Mouse (Mus musculus): ENCODE measurements around the gene Serpina9. TPM values are rescaled to one million over a fixed set of nuclear protein-coding genes. Genes with fewer than 3 reads are reported as not detected.

Serpina9 gene
- polyA plus RNA-seq, 1 experiment: not detected

DNA sequence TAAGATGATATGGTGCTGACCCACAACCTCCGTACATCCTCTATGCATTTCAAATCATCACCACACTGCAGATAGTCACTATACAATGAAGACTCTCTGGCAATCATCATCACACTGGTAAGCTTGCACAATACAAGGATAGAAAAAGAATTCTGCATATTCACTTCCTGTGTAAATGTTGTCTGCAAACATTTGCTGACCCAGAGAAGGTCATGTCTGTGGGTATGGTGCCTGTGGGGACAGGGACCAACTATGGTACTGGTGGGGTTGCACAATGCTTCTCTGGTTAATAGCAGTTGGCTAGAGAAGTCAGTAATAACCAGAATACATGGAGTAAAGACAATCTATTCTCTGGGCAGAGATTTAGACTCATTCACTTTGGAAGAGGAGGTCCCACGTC, 29.2 kb upstream of the Serpina9 start:
- WGBS: 71% methylated on average over 2 of the region's 2 CpGs

DNA sequence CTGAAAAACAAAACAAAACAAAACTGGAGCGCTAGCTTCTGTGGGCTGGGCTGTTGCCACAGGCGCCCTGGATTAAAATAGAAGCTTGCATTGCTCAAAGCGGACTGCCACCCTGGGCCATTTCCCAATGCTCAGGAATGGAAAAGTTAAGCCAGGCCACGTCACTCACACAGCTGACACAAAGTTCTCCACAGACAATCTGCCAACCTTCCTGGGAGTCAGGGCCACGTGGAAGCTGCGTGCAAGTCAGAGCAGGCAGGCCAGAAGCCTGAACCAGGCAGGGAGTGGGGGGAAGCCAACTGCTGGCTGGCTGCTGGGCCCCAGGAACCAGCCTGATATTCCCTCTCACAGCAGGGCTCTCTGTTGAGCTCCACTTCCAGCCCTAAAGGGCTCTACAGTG, 27.8 kb upstream of the Serpina9 start:
- Histone ChIP-seq H3K4me1 (ENCODE audit: control insufficient read depth, insufficient read depth, low read length) (no peaks in the 10 kb centered on the region), H3K4me3 (replicated peaks; ENCODE audit: control insufficient read depth, low read depth, low read length) (no peak overlapping the region), H3K27ac (ENCODE audit: control insufficient read depth, insufficient read depth, low read depth, low read length, poor library complexity) (peak overlapping the region; percentile 51; the same call in 1 of the 2 replicates)
- no peak for TF ChIP-seq POLR2A (IDR thresholded peaks at IDR 0.05; ENCODE audit: borderline replicate concordance, control insufficient read depth, low read depth, low read length)
- no peak for TF ChIP-seq CTCF (IDR thresholded peaks at IDR 0.05; ENCODE audit: control insufficient read depth, insufficient read depth, low read length)
- WGBS: 69% methylated on average over 6 of the region's 6 CpGs

More for the DNA sequence above, 29.2 kb upstream of the Serpina9 start:
- Histone ChIP-seq H3K4me1 (ENCODE audit: control insufficient read depth, insufficient read depth, low read length) (no peaks in the 10 kb centered on the region), H3K27ac (ENCODE audit: control insufficient read depth, insufficient read depth, low read depth, low read length, poor library complexity) (no peak overlapping the region), H3K4me3 (replicated peaks; ENCODE audit: control insufficient read depth, low read depth, low read length) (no peak overlapping the region)
- no peak for TF ChIP-seq CTCF (IDR thresholded peaks at IDR 0.05; ENCODE audit: control insufficient read depth, insufficient read depth, low read length)
- no peak for TF ChIP-seq POLR2A (IDR thresholded peaks at IDR 0.05; ENCODE audit: borderline replicate concordance, control insufficient read depth, low read depth, low read length)

DNA sequence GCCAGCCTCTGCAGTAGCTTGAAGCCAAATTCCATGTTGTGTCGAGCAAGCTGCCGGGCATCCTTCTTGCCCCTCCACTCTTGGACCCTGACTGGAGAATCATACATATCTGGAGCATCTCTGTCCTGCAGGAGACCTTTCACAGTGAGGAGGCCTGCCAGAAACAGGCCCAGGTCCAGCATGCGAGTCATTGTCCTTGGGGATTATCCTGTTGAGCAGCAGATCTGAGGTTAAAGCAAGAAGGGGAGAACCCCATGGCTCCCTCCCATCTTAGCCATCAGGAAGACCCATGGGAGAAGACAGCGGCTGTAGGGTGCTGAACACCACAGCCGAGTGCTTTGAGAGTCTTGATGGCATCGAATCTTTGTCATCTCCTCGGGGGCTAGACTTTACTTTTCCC, 24.6 kb upstream of the Serpina9 start:
- Histone ChIP-seq H3K27ac (ENCODE audit: control insufficient read depth, insufficient read depth, low read depth, low read length, poor library complexity) (no peak overlapping the region), H3K4me1 (ENCODE audit: control insufficient read depth, insufficient read depth, low read length) (no peaks in the 10 kb centered on the region), H3K4me3 (replicated peaks; ENCODE audit: control insufficient read depth, low read depth, low read length) (no peak overlapping the region)
- WGBS: 82% methylated on average over 7 of the region's 7 CpGs
- no peak for TF ChIP-seq CTCF (IDR thresholded peaks at IDR 0.05; ENCODE audit: control insufficient read depth, insufficient read depth, low read length)
- TF ChIP-seq POLR2A (IDR thresholded peaks at IDR 0.05; ENCODE audit: borderline replicate concordance, control insufficient read depth, low read depth, low read length): no peak

DNA sequence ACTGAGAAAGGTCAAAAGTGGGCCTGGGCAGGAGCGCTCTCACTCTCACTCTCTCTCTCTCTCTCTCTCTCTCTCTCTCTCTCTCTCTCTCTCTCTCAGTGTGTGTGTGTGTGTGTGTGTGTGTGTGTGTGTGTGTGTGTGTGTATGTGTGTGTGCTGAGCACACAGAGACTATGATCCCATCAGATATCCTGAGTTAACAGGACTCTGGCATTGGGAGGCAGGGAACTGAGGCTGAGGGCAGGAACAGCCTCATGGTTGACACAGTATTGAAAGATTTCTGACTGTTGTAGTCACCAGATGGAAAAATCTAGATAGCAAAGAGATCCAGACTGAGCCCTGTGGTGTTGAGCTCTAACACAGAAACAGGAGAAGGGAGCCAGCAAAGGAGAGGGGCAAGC, 20.2 kb upstream of the Serpina9 start:
- no peak for TF ChIP-seq CTCF (IDR thresholded peaks at IDR 0.05; ENCODE audit: control insufficient read depth, insufficient read depth, low read length)
- no peak for TF ChIP-seq POLR2A (IDR thresholded peaks at IDR 0.05; ENCODE audit: borderline replicate concordance, control insufficient read depth, low read depth, low read length)
- 83% methylated on average over 1 of the region's 1 CpGs for WGBS
- no peak overlapping the region for H3K27ac ChIP-seq (ENCODE audit: control insufficient read depth, insufficient read depth, low read depth, low read length, poor library complexity)
- H3K4me3 ChIP-seq (replicated peaks; ENCODE audit: control insufficient read depth, low read depth, low read length): no peak overlapping the region
- H3K4me1 ChIP-seq (ENCODE audit: control insufficient read depth, insufficient read depth, low read length): no peaks in the 10 kb centered on the region

DNA sequence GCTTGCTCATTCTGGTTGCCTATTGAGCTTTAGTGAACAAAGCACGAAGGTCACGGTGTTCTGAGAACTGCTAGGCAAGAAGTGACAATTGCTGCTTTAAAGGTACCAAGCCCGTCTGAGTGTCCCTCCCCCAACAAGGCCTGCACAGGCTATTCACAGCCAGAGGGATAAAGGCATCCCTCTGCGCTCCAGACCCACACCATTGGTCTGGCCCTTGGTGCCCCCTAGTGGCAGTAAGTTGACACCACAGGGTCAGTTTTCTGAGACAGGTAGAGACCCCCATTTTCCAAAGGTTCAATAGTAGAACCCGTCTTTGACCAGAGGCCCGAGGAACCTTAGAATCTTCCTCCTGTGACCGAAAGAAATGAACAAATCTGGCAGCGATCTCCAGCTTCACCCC, 16.4 kb upstream of the Serpina9 start:
- Histone ChIP-seq H3K4me1 (ENCODE audit: control insufficient read depth, insufficient read depth, low read length) (no peaks in the 10 kb centered on the region), H3K27ac (ENCODE audit: control insufficient read depth, insufficient read depth, low read depth, low read length, poor library complexity) (no peak overlapping the region), H3K4me3 (replicated peaks; ENCODE audit: control insufficient read depth, low read depth, low read length) (no peak overlapping the region)
- TF ChIP-seq CTCF (IDR thresholded peaks at IDR 0.05; ENCODE audit: control insufficient read depth, insufficient read depth, low read length): peak; percentile 64
- no peak for TF ChIP-seq POLR2A (IDR thresholded peaks at IDR 0.05; ENCODE audit: borderline replicate concordance, control insufficient read depth, low read depth, low read length)
- 34% methylated on average over 8 of the region's 8 CpGs for WGBS

DNA sequence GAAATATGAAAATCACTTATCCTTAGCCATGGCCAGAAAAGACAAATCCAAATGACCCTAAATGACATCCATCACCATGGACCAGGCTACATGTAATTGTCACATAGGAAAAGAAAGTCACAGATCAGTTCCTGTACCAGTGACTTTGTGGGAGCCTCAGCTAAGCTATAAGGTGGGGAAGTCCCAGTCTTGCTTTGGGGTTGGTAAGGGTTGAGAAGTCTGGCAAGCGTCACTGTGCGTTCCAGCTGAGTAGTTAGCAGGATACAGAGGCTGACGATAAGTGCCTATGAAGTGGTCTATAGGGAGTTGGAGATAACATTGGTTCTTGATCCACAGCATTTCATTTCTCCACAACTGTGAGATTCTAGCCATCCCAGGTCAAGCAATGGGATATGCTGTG, 1.7 kb upstream of the Serpina9 start:
- 42% methylated on average over 3 of the region's 3 CpGs for WGBS
- Histone ChIP-seq H3K4me1 (ENCODE audit: control insufficient read depth, insufficient read depth, low read length) (no peaks in the 10 kb centered on the region), H3K4me3 (replicated peaks; ENCODE audit: control insufficient read depth, low read depth, low read length) (no peak overlapping the region), H3K27ac (ENCODE audit: control insufficient read depth, insufficient read depth, low read depth, low read length, poor library complexity) (no peak overlapping the region)
- no peak for TF ChIP-seq CTCF (IDR thresholded peaks at IDR 0.05; ENCODE audit: control insufficient read depth, insufficient read depth, low read length)
- TF ChIP-seq POLR2A (IDR thresholded peaks at IDR 0.05; ENCODE audit: borderline replicate concordance, control insufficient read depth, low read depth, low read length): no peak

DNA sequence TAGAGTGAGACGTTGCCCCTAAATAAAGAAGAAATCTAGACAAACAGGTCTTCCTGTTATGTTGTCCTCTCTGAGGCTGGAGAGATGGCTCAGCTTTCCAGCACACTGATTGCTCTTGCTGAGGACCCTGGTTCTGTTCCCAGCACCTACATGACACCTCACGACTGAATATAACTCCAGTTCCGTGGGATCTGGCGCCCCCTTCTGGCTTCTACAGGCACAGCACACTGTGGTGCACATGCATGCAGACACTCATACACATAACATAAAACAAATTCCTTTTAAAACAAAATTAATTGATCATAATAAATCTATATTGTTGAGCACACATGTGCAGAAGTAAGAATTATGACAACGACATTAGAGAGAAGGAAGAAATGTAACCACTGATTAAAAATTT, 8.9 kb downstream of the Serpina9 start:
- no peak overlapping the region for H3K4me3 ChIP-seq (replicated peaks; ENCODE audit: control insufficient read depth, low read depth, low read length)
- WGBS: 80% methylated on average over 5 of the region's 5 CpGs
- H3K27ac ChIP-seq (ENCODE audit: control insufficient read depth, insufficient read depth, low read depth, low read length, poor library complexity): no peak overlapping the region
- no peak for TF ChIP-seq POLR2A (IDR thresholded peaks at IDR 0.05; ENCODE audit: borderline replicate concordance, control insufficient read depth, low read depth, low read length)
- no peak for TF ChIP-seq CTCF (IDR thresholded peaks at IDR 0.05; ENCODE audit: control insufficient read depth, insufficient read depth, low read length)
- H3K4me1 ChIP-seq (ENCODE audit: control insufficient read depth, insufficient read depth, low read length): no peaks in the 10 kb centered on the region

- Histone ChIP-seq H3K4me1 (ENCODE audit: control insufficient read depth, insufficient read depth, low read length) (no peaks in the 10 kb centered on the region), H3K4me3 (replicated peaks; ENCODE audit: control insufficient read depth, low read depth, low read length) (no peak overlapping the region), H3K27ac (ENCODE audit: control insufficient read depth, insufficient read depth, low read depth, low read length, poor library complexity) (no peak overlapping the region)
- TF ChIP-seq CTCF (IDR thresholded peaks at IDR 0.05; ENCODE audit: control insufficient read depth, insufficient read depth, low read length): no peak
- TF ChIP-seq POLR2A (IDR thresholded peaks at IDR 0.05; ENCODE audit: borderline replicate concordance, control insufficient read depth, low read depth, low read length): no peak
- WGBS: 26% methylated on average over 4 of the region's 4 CpGs
Observed at GRCm38 (mm10) chr12:104003238-104003612, 10.3 kb downstream of the Serpina9 start.

DNA sequence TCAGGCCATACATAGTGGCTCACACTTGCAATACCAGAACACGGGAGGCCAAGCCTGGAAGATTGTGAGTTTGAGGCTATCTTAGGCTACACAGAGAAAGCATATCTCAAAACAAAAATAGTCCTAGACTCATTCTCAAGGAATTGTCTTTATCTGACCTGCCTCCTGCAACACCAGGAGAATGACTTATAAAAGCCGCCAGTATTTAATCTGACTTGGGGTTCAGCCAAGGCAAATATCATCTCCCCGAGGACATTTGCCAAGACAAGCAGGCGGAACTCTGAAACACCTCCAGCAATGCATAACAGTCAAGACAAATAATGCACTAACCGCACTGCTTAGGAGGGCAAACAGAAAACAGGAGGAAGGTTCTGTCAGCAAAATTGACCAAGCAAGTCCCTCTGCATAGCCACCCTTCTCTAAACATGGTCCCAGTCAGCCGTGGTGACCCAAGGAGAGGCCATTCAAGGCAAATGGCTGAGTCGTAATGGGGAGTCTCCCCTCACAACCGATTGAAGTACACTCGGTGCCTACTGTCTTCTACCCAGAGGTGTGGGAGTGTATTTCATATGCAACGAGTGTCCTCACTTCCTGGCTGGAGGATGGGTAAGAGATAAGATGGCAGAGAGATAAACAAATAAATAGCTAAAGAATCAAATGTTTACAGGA, 10.9 kb downstream of the Serpina9 start:
- TF ChIP-seq POLR2A (IDR thresholded peaks at IDR 0.05; ENCODE audit: borderline replicate concordance, control insufficient read depth, low read depth, low read length) (no peak), CTCF (IDR thresholded peaks at IDR 0.05; ENCODE audit: control insufficient read depth, insufficient read depth, low read length) (no peak)
- Histone ChIP-seq H3K4me3 (replicated peaks; ENCODE audit: control insufficient read depth, low read depth, low read length) (no peak overlapping the region), H3K27ac (ENCODE audit: control insufficient read depth, insufficient read depth, low read depth, low read length, poor library complexity) (no peak overlapping the region), H3K4me1 (ENCODE audit: control insufficient read depth, insufficient read depth, low read length) (no peaks in the 10 kb centered on the region)
- 67% methylated on average over 10 of the region's 10 CpGs for WGBS

Data from bone marrow, adult 2 months (tissue).